Mouse (Mus musculus): ENCODE data around the gene Dbn1. TPM values are rescaled to one million over a fixed set of nuclear protein-coding genes. Genes with fewer than 3 reads are reported as not detected.
"Not testable (repeated sequence)": the region's sequence is repeated elsewhere in the genome, so short reads cannot be mapped to it uniquely, and the experiment has no call there.

Dbn1 gene
- polyA plus RNA-seq, 1 experiment from 2014 or later, result 120 TPM

- H3K9me3 ChIP-seq (ENCODE audit: control insufficient read depth, low read depth, low read length), result no peaks in the 10 kb centered on the region
- H3K27ac ChIP-seq (ENCODE audit: low read length), result no peak overlapping the region
- H3K36me3 ChIP-seq (ENCODE audit: control insufficient read depth, insufficient read depth, low read length), result peaks cover 28% of the 10 kb centered on the region
- H3K4me3 ChIP-seq (ENCODE audit: low read depth, low read length), result no peak overlapping the region
- no peaks in the 10 kb centered on the region for H3K27me3 ChIP-seq (ENCODE audit: control insufficient read depth, insufficient read depth, low read length)
- H3K4me2 ChIP-seq (replicated peaks; ENCODE audit: low read depth, low read length), result no peak overlapping the region
- no peak overlapping the region for H3K9ac ChIP-seq (replicated peaks; ENCODE audit: low read depth, low read length)
- peaks cover 8% of the 10 kb centered on the region; the same call in 1 of the 2 replicates for H3K4me1 ChIP-seq (ENCODE audit: control insufficient read depth, insufficient read depth, low read length)
- no peak for ATAC-seq (ENCODE audit: insufficient number of reproducible peaks, insufficient read depth, low FRiP score, low read depth)
- 40% methylated on average over 3 of the region's 3 CpGs for WGBS
Measured at GRCm38 (mm10) chr13:55447543-55447943, 40.4 kb downstream of the Dbn1 start.

GRCm38 (mm10) chr13:55446483-55447105 is 41.3 kb downstream of the Dbn1 start:
- 80% methylated on average over 6 of the region's 6 CpGs for WGBS
- H3K27ac ChIP-seq (ENCODE audit: low read length), result no peak overlapping the region
- peak overlapping the region; percentile 96; the same call in 1 of the 2 replicates for H3K9ac ChIP-seq (replicated peaks; ENCODE audit: low read depth, low read length)

GRCm38 (mm10) chr13:55445361-55446091 is 42.4 kb downstream of the Dbn1 start:
- Histone ChIP-seq H3K4me2 (replicated peaks; ENCODE audit: low read depth, low read length) (peak overlapping the region; percentile 78), H3K9me3 (ENCODE audit: control insufficient read depth, low read depth, low read length) (no peaks in the 10 kb centered on the region), H3K4me3 (ENCODE audit: low read depth, low read length) (peak overlapping the region; percentile 83), H3K9ac (replicated peaks; ENCODE audit: low read depth, low read length) (peak overlapping the region; percentile 96), H3K27ac (ENCODE audit: low read length) (peak overlapping the region; percentile 97), H3K27me3 (ENCODE audit: control insufficient read depth, insufficient read depth, low read length) (no peaks in the 10 kb centered on the region), H3K4me1 (ENCODE audit: control insufficient read depth, insufficient read depth, low read length) (peaks cover 8% of the 10 kb centered on the region; the same call in 1 of the 2 replicates), H3K36me3 (ENCODE audit: control insufficient read depth, insufficient read depth, low read length) (peaks cover 8% of the 10 kb centered on the region)
- 1% methylated on average over 57 of the region's 66 CpGs for WGBS
- ATAC-seq (ENCODE audit: insufficient number of reproducible peaks, insufficient read depth, low FRiP score, low read depth), result 0 out of 2 replicates have a peak, but pooled peaks have one; percentile 17

More at GRCm38 (mm10) chr13:55446483-55447105, 41.3 kb downstream of the Dbn1 start:
- H3K4me2 ChIP-seq (replicated peaks; ENCODE audit: low read depth, low read length), result peak overlapping the region; percentile 78
- H3K9me3 ChIP-seq (ENCODE audit: control insufficient read depth, low read depth, low read length), result no peaks in the 10 kb centered on the region
- H3K36me3 ChIP-seq (ENCODE audit: control insufficient read depth, insufficient read depth, low read length), result peaks cover 19% of the 10 kb centered on the region
- peak overlapping the region; percentile 83 for H3K4me3 ChIP-seq (ENCODE audit: low read depth, low read length)
- no peak for ATAC-seq (ENCODE audit: insufficient number of reproducible peaks, insufficient read depth, low FRiP score, low read depth)
- no peaks in the 10 kb centered on the region for H3K27me3 ChIP-seq (ENCODE audit: control insufficient read depth, insufficient read depth, low read length)
- H3K4me1 ChIP-seq (ENCODE audit: control insufficient read depth, insufficient read depth, low read length), result peaks cover 8% of the 10 kb centered on the region; the same call in 1 of the 2 replicates

GRCm38 (mm10) chr13:55444937-55445315 is 43.0 kb downstream of the Dbn1 start, which contains the start of gene Grk6:
Grk6 (plus strand) TSS chr13:55445072.
- H3K9me3 ChIP-seq (ENCODE audit: control insufficient read depth, low read depth, low read length), result no peaks in the 10 kb centered on the region
- peaks cover 8% of the 10 kb centered on the region; the same call in 1 of the 2 replicates for H3K4me1 ChIP-seq (ENCODE audit: control insufficient read depth, insufficient read depth, low read length)
- WGBS, result 0% methylated on average over 34 of the region's 35 CpGs
- H3K27ac ChIP-seq (ENCODE audit: low read length), result peak within 1 kb of the TSS; percentile 97
- H3K9ac ChIP-seq (replicated peaks; ENCODE audit: low read depth, low read length), result peak within 1 kb of the TSS; percentile 96
- peak within 1 kb of the TSS; percentile 83 for H3K4me3 ChIP-seq (ENCODE audit: low read depth, low read length)
- peak; percentile 96 for ATAC-seq (ENCODE audit: insufficient number of reproducible peaks, insufficient read depth, low FRiP score, low read depth)
- H3K27me3 ChIP-seq (ENCODE audit: control insufficient read depth, insufficient read depth, low read length), result no peaks in the 10 kb centered on the region
- peak within 1 kb of the TSS; percentile 78 for H3K4me2 ChIP-seq (replicated peaks; ENCODE audit: low read depth, low read length)
- H3K36me3 ChIP-seq (ENCODE audit: control insufficient read depth, insufficient read depth, low read length), result peaks cover 2% of the 10 kb centered on the region; the same call in 1 of the 2 replicates

GRCm38 (mm10) chr13:55444286-55444936 is 43.5 kb downstream of the Dbn1 start:
- Histone ChIP-seq H3K4me1 (ENCODE audit: control insufficient read depth, insufficient read depth, low read length) (peaks cover 8% of the 10 kb centered on the region; the same call in 1 of the 2 replicates), H3K9ac (replicated peaks; ENCODE audit: low read depth, low read length) (peak overlapping the region; percentile 33; the same call in 1 of the 2 replicates), H3K27me3 (ENCODE audit: control insufficient read depth, insufficient read depth, low read length) (no peaks in the 10 kb centered on the region), H3K36me3 (ENCODE audit: control insufficient read depth, insufficient read depth, low read length) (no peaks in the 10 kb centered on the region), H3K4me2 (replicated peaks; ENCODE audit: low read depth, low read length) (peak overlapping the region; percentile 56), H3K9me3 (ENCODE audit: control insufficient read depth, low read depth, low read length) (no peaks in the 10 kb centered on the region), H3K4me3 (ENCODE audit: low read depth, low read length) (peak overlapping the region; percentile 83), H3K27ac (ENCODE audit: low read length) (peak overlapping the region; percentile 97)
- WGBS, result 1% methylated on average over 33 of the region's 33 CpGs
- ATAC-seq (ENCODE audit: insufficient number of reproducible peaks, insufficient read depth, low FRiP score, low read depth), result peak; percentile 80

- peak overlapping the region; percentile 97 for H3K27ac ChIP-seq (ENCODE audit: low read length)
- no peaks in the 10 kb centered on the region for H3K9me3 ChIP-seq (ENCODE audit: control insufficient read depth, low read depth, low read length)
- peak overlapping the region; percentile 83 for H3K4me3 ChIP-seq (ENCODE audit: low read depth, low read length)
- peak overlapping the region; percentile 56 for H3K4me2 ChIP-seq (replicated peaks; ENCODE audit: low read depth, low read length)
- no peak for ATAC-seq (ENCODE audit: insufficient number of reproducible peaks, insufficient read depth, low FRiP score, low read depth)
- no peaks in the 10 kb centered on the region for H3K36me3 ChIP-seq (ENCODE audit: control insufficient read depth, insufficient read depth, low read length)
- H3K27me3 ChIP-seq (ENCODE audit: control insufficient read depth, insufficient read depth, low read length), result no peaks in the 10 kb centered on the region
- peaks cover 8% of the 10 kb centered on the region; the same call in 1 of the 2 replicates for H3K4me1 ChIP-seq (ENCODE audit: control insufficient read depth, insufficient read depth, low read length)
- H3K9ac ChIP-seq (replicated peaks; ENCODE audit: low read depth, low read length), result peak overlapping the region; percentile 33; the same call in 1 of the 2 replicates
- 35% methylated on average over 9 of the region's 9 CpGs for WGBS
Measured at GRCm38 (mm10) chr13:55443799-55444285, 44.1 kb downstream of the Dbn1 start.

GRCm38 (mm10) chr13:55437111-55437629 is 50.7 kb downstream of the Dbn1 start:
- WGBS, result 76% methylated on average over 14 of the region's 15 CpGs
- H3K4me3 ChIP-seq (ENCODE audit: low read depth, low read length); H3K27ac ChIP-seq (ENCODE audit: low read length); H3K4me1 ChIP-seq (ENCODE audit: control insufficient read depth, insufficient read depth, low read length); ATAC-seq (ENCODE audit: insufficient number of reproducible peaks, insufficient read depth, low FRiP score, low read depth); H3K9me3 ChIP-seq (ENCODE audit: control insufficient read depth, low read depth, low read length); H3K4me2 ChIP-seq (replicated peaks; ENCODE audit: low read depth, low read length); H3K36me3 ChIP-seq (ENCODE audit: control insufficient read depth, insufficient read depth, low read length); H3K9ac ChIP-seq (replicated peaks; ENCODE audit: low read depth, low read length); H3K27me3 ChIP-seq (ENCODE audit: control insufficient read depth, insufficient read depth, low read length): not testable (repeated sequence)
